Mouse (Mus musculus): ENCODE measurements at regions not wholly inside any gene's neighbourhood (a gene's known extent, or its start where the extent isn't known, plus 50 kb on each side); places are given as distances from the start of the nearest gene placed in this dataset.
A peak's percentile ranks its signal among the peaks of the same experiment; 100 is the strongest.

DNA sequence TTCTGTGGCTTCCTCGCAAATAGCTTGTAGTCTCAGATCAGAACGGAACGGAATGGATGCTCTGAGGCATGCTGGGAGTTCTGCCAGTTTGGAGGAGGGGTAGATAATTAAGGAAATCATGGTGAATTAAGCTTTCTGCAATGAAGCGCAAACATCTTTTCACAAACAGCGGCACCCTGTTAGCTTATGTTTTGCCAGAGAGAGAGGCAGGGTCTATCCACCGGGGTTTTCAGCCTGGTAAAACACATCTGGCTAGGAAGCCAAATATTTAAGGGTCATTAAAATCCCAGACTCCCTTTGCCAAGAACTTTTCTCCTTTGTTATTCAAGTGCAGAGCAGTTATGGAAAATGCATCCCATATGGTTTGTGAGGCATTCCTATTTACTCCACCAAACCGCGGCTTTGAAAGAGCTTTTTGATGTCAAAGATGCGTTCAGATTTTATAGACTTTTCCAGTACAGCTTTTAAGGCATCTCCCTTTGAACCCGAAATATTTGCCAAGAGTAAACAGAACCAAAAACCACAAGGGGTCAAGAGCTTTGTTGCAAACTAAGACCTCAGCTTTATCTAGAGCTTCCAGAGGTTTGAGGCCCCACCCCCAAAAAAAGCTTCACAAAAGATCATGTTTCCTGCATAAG lies 287.4 kb upstream of the Cdh5 start:
- DNase-seq = peak; percentile 9 to 37

DNA sequence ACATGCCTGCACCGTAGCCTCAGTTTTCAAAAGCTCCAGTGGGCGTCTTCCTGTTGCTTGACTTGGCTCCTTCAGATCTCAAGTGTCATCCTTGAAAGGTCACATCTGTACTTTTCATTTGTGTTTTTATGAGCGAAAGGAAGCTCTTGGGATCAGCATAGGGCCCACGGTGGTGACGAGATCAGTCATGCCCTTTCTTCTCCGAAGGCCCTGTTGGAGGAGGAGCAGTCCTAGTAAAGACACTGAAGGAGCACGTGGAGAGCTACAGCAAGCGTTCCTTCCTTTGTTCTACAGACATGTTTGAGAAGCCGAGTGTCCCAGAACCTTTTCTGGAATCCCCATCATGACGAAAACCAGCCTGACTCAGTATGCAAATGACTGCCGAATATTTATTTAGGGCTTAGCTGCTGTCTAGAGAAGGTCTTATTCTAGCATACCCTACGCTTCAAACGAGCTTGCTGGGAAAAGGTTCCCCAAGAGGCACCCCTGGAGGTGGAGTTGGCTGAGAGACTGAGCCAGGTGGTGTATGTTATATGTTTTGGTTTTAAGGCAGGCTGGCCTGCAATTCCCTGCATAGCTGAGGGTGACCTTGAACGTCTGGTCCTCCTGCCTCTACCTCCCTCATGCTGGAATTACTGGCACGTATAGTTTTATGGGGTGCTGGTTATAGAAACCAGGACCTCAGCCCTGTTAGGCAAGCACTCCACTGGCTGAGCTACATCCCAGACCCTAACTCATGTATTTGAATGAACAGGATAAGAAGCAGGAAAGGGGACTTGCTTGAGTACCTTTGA lies 285.1 kb upstream of the Cdh5 start:
- no peak for DNase-seq

DNA sequence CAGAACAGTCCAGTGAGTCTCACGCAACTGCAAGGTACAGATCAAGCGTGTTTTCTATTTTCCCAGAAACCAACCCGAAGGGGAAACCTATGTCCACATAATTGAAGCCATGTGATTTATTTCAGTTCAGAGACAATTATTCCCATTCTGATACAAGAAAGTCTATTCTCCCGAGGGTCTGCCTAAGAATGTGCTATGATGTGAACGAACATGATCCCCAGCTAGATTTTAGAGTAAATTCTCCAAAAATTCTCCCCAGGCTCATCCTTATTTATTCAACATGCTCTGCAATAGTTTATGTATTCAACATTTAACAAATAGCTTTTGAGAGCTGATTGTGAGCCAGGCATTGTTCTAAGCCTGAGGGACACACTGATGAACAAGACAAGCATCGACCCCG lies 277.9 kb upstream of the Cdh5 start:
- no peak for DNase-seq

DNA sequence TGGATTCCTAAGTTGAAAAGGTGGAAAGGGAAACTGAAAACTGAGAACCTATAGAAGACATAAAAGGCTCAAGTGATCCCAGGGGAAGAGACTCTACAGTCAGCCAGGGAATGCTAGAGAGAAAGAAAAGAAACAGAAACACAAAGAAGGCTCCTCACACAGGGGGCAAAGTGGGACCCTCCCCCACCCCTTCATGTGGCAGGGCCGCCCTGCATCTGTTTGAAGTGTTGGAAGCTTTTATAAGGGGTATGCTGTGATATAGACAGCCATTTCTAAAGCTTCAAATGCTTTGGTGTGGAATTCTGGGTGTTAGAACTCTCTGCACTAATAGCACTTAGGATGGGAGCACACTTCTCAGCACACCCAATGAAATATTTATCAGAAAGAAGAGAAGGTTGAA lies 276.7 kb upstream of the Cdh5 start:
- DNase-seq = no peak

DNA sequence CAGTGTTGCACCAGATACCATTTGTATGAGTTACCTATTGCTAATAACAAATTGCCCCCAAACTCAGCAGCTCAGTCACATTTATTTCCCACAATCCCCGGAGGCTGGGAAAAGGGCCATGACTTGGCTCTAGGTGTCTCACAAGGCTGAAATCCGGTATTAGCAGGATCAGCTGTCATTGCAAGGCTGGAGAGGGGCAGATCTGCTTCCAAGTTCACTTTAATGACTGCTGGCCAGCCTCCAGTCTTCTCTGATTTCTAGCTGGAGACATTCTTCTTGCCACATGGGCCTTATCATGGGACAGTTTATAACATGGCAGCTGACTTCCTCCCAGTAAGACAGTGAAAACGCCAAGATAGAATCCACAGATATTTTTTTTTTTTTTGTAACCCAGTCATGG lies 276.1 kb upstream of the Cdh5 start:
- DNase-seq = peak; percentile 67 to 69

DNA sequence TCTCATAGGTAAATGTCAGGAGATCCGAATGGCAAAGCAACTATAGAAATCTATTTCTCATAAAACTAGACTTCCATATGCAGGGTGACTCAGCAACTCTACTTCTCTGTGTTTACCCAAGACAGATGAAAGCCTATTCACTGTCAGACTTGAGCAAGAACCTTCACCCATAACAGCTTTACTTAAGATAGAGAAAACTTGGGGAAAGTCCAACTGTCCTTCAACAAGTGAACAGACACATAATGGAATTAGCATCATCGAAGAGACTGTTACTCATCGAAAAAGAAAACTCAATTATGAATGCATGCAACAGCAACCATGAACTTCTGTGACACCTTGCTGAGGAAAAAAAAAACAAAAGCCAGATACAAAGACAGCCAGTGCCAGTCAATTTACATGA lies 271.0 kb upstream of the Cdh5 start:
- no peak for DNase-seq

DNA sequence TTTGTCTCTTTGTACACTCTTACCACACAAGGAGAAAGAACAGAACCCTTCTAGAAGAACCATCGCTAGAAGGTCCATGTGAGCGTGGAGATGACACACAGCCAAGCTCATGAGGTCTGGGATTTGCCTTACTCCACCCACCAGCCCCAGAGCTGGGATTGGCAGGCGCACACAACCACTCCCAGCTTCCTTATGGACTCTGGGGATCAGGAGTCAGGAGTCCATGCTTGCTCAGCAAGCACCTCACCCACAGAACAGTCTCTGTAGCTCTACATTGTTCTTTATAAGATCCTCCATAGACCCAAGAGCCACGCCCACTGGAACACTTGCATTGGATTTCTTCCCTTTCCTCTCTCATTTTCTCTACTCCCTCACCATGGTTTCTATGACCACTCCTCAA lies 261.4 kb upstream of the Cdh5 start:
- DNase-seq = no peak

DNA sequence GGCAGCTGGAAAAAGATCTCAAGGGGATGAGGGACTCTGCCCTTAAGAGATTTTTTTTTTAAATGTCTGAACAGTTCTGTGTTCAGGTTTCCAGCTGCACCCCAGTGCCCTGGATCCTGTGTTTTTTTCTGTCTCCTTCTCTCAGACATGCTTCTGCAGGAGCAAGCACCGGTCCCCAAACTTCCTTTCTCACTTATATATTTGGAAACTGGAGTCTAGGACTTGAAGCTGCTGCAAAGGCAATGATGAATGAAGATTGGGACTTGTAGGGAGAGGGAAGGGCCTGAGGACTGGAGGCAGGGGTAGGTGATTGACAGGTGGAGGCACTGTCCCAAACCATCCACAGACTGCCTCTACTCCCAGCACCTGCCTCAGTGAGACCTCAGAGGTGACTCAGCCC lies 255.5 kb upstream of the Cdh5 start:
- no peak for DNase-seq

DNA sequence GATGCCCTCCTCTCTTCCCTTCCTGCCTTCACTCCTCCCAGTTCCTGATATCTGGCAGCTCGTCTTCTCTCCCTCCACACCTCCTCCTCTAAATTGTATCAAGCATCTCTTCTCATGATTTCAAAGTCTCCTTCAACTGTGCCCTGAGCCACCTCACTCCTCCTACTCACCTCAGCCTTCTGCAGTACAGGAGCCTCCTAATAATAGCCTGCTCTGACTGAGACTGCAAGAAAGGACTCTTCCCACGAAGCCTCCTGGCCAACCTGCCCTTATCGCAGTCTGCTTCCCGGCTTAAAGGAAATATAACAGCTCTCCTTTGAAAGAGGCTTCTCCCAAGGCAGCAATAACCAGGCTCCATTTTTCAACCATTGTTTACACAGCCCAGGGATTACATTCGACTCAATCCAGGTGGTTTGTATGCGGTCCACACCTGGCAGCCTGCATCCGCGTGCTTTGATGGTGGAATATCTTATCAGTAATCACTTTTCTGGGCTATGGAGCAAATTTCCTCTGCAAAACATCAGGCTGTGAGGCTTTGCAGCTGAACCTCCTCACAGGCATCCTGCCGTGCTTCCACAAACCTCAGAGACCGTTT lies 254.9 kb upstream of the Cdh5 start:
- no peak for DNase-seq

DNA sequence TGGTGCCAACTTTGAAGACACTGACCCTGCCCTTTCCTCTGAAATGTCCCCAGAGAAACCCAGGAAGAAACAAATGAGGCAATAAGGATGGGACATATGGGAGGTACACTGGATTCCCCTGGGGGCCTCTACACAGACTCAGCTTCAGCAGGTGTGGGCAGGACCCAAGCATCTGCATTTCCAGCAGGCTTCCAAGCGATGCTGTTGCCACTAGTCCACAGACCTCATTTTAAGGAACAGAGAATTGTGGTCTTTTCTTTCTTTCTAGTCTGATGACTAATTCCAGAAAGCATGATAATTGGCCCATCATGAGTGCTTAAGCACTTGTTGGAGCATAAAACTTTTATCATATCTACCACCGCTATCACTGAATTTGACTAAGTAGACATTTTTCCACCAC lies 251.6 kb upstream of the Cdh5 start:
- no peak for DNase-seq

DNA sequence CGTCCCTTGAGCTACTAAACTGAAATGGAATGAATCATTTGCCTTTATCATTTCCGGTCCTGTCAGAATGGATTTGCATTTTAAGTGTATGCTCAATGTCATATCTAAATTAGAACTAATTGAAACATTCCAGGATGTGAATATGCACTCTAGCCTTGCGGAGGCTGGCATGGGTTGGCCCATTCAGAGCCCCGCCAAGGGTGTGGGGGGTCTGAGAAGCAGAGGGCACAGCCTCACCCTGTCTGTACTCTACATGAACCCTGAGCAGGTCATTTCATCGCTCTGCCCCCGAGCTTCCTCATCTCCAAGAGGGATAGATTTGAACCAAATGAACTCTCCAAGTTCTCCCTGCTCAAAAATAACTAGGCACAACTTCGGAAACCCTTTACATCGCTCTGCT lies 250.1 kb upstream of the Cdh5 start:
- DNase-seq = no peak

DNA sequence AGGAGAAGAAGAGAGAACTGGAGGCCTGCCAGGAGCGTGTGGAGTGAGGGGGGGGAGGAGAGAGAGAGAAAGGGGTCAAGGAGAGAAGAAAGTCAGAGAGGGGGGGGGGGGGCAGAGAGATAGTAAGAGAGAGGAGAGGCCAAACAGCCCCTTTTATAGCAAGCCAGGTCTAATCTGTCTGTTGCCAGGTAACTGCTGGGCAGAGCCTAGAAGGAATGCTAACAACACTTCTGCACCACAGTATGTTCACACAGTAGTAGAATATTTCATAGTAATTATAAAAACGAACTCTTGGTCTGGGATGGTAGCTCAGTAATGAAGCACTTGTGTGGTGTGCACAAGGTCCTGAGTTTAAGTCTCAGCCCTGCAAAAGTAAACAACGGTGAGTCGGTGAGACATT lies 248.4 kb upstream of the Cdh5 start:
- DNase-seq = no peak

DNA sequence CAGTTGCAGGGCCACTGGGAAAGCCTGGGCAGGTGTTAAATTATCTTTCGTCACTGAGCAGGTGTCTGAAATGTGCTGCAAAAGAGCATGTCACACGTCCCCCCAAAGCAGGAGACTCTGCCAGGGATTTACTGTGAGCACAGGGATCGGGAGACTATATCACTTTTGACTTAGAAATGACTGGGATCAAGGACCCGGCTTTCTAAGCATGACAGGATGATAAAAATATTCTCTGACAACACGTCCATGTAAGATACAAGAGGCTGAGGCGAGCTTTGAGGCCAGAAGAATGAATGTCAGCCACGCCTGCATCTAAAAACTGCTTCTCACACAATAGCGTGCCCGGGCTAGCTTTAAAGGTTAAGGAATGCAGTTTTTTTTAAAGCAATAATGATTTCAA lies 246.1 kb upstream of the Cdh5 start:
- no peak for DNase-seq

DNA sequence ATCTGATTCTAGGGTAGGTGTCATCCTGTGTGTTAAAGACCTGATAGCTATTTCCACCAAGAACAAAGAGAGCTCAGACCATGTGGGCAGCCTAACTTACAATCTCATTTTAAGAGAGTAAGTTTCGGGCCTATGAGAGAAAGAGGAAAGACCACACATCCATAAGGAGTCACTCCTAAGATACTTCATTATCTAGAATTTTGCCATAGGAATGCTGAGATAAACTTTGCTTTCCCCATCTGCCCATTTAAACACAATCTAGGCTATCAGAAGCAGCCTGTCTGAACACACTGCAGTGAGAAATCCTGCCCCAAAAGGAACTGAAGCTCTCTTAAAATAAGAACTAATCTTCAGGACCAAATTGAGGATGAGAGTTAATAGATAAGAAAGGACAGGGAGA lies 242.3 kb upstream of the Cdh5 start:
- DNase-seq = no peak

DNA sequence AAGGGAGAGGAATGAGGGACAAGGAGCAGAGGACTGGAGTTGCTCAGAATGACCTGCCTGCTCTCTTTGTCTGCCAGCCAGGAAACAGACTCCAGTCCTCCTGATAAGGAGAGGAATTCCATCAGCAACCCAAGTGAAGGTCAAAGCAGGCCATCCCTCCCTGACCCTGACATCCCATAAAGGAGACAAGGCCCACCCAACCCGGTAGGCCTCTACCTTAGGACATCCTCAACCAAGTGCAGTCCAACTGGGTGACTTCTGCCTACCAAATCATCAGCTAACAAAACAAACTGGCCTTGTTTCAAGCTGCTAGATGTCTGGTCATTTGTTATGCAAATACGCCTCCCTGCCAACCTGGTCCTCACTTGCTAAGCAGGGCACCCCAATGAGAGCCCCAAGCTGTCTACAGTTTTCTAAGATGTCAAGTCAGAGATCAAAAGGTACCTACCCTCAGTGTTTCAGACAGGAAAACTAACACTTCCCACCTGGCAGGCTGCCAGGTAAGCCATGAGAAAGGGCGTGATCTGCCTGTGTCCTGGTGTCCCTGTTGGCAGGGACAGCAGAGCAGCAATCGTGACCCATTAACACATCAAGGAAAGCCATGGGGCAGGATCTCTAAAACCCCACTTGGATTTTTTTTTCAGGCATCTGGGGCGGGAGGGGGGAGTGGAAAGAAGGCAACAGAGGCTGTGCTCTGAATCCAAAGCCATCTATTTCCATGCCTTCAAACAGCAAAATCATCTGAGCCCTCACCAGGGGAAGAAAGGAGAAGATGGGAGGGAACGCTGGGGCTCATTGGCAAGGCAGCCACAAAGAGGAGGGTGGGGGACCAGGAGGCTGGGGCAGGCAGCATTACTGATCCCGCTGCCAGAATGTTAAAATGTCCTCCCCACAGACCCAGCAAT lies 227.6 kb upstream of the Cdh5 start:
- DNase-seq = peak; percentile 9 to 46

DNA sequence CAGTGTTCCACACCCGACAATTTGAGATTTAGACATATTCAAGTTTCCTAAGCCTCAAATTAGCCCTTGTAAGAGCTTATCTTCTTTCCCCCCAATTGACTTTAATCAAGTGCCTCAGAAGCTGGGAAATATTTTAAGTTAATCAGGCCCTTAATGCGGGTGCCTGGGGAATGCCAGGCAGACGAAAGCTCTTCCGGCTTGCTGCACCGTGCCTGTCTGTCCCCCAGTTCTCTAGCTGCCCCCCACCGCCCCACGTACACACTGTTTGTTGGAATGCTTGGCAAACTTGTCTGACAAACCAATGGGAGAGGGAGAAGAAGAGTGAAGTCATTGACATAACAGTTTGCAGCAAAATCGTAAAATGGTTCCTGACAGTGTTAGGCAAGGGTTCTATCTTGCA lies 226.9 kb upstream of the Cdh5 start:
- no peak for DNase-seq

DNA sequence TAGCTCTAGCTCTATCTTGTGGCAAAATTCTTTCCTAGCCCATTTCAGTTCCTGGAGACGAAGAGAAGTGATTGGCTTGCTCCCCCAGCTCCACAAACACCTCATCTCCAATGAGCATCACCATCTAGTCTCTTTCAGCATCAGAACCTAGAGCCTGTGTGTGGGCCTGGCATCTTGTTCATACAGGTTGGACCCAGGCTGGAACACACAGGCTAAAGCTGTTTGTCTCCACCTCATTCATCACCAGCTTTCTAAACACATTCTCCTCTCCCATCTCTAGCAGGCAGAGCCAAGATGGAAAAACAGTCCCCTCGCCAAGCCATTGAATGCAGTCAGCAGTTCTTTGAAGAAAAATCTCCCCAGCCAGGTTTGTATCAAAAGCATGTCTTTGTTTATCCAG lies 221.9 kb upstream of the Cdh5 start:
- no peak for DNase-seq

DNA sequence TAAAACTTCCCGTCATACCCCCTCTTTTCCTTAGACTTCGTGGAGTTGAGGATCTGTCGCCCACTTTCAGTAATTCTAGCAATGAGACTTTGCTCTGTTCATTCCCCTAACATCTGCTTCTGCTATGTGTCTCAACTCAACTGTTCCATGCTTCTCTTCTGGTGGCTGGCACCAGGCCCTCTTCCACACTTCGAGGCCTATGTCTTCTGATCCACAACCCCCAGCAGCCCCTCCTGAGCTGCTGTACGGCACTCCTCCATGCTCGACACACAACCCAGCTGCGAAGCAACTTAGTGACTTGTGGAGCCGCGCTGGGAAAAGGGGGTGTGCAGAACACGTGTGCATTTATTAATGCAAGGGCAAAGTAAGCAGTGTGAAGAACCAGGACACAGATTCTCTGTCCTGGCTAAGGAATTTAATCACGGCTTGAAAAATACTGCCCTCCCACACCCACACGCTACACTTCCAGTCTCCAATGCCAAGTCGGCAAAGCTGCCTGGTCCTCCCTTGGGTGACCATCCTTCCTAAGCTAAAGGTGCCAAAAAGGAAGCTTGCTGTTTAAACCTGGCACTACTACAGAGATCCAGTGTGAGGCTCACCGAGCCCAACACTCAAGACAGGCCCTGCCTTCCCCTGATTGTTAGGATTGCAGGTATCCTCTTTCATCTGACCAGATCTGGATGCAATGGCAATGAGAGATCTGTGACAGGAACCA lies 220.8 kb upstream of the Cdh5 start:
- peak in 1 of 2 experiments; percentile 6 for DNase-seq

DNA sequence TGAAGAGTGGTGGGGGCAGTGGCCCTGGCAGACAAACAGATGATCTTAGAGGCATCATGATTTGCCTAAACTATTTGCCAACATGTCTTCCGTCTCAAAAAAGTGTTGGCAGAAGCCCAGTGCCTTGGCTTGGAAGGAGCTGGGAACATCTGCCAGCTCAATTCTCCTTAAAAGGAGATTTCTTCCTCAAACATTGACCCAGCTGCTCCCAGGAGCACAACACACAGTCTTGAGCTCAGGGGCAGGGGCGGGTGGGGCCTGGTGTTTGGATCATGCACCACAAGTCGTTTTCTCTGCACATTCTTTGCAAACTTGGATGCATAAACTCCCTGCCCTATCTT lies 220.3 kb upstream of the Cdh5 start:
- peak in 1 of 2 experiments; percentile 3 for DNase-seq

DNA sequence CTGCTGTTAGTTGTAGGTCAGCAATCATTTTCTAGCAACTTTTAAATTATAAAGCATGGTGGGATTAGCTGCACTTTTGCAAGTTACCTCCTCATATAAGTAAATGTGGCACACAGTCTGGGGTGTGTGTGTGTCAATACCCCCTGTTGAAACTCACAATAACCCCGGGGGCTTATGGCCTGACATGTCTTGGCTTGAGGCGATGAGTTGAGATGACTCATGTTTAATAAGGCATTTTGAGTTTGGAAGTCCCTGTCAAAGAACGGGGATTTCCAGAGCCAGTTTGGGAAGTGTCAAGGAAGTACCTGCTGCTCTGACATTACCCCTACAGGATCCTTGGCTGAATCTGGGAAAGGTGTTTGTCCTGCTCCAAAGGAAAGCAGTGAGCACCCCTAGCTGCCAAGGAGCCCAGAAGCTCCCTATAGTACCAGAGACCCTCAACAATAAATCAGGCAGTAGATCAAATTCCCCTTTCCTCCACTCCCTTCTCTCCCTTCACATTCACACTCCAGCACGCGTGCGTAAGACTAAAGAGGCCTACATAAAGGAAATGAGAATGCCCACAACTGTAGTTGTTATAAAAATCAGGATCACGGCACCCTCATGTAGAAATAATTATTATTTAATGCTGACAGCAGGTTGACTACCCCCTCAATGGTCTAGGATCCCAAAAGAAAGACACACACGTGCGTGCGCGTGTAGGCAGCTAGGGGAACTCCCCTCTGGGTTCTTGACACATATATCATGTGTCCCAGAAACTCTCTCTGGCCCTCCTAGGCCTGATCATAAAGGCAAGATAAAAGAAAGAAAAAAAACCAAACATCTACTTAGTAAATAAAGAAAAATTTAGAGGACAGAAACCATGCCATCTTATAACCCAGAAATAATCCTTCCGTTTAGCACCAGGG lies 216.3 kb upstream of the Cdh5 start:
- DNase-seq = no peak

DNA sequence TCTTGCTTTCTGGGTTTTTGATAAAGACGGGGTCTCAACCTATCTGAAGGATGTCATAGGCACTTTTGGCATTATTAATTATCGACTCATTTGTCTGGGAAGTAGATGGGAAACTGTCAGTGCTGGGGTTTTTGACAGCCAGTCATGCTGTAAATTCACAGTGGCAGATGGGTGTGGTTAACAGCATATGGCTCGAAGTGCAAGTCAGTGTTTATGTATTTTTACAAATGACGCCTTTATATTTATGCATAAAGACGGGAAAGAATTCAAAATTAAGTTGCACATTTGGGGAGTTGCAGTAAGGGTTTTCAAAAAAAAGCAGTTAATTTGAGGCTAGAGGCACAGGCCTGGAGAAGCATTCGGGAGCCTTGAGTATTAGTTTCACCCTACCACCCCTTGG lies 206.8 kb upstream of the Cdh5 start:
- DNase-seq = no peak

DNA sequence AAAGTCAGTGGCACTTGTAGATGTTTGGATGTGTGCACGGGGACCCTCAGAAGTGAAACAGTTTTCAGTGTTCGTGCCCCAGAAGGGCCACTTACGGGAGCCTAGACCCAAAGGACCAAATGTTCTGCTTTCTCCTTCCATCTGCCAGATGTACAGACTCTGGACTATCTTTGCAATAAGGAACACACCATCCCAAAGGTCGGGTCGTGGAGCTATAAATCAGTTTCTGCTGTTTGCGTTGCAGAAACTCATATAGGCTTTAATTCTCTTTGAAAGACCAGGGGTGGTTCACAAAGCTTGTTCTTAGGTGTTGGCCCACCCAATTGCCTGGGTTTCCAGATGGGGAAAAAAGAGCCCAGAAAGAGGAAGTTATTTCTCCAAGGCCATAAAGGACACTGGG lies 206.3 kb upstream of the Cdh5 start:
- DNase-seq = no peak
